Mouse (Mus musculus) ES-Bruce4 (cell line): ENCODE measurements at regions not wholly inside any gene's neighbourhood (a gene's known extent, or its start where the extent isn't known, plus 50 kb on each side); places are given as distances from the start of the nearest gene placed in this dataset.

ENCODE experiments used
- H3K27ac ChIP-seq: 2 replicates; pipeline ENCODE4 v1.5.1; 2012; ENCODE audit warnings: low read length, inconsistent platforms; ENCODE audit not compliant: insufficient read depth
- H3K27me3 ChIP-seq: 2 replicates; pipeline ENCODE4 v1.6.1; 2012; ENCODE audit warnings: mild to moderate bottlenecking, low read length, inconsistent platforms; ENCODE audit not compliant: control insufficient read depth, poor library complexity, insufficient read depth, severe bottlenecking
- H3K36me3 ChIP-seq: 2 replicates; pipeline ENCODE4 v1.6.1; 2012; ENCODE audit warnings: inconsistent platforms, mild to moderate bottlenecking, low read length, moderate library complexity; ENCODE audit not compliant: control insufficient read depth, poor library complexity, insufficient read depth, severe bottlenecking
- H3K4me1 ChIP-seq: one replicate; pipeline ENCODE4 v1.8.1; 2011; ENCODE audit warnings: low read length; ENCODE audit not compliant: control insufficient read depth, insufficient read depth
- H3K4me3 ChIP-seq: 2 replicates; pipeline ENCODE4 v1.5.1; 2011; ENCODE audit warnings: low read depth, mild to moderate bottlenecking, low read length
- H3K9ac ChIP-seq: 2 replicates; pipeline ENCODE4 v1.6.1; 2012; ENCODE audit warnings: low read depth, mild to moderate bottlenecking, inconsistent platforms; ENCODE audit not compliant: poor library complexity, severe bottlenecking
- H3K9me3 ChIP-seq: replicated peaks from 2 replicates; pipeline ENCODE4 v1.6.1; 2012; ENCODE audit warnings: mild to moderate bottlenecking, low read length, inconsistent platforms; ENCODE audit not compliant: control insufficient read depth, poor library complexity, insufficient read depth, severe bottlenecking
- CTCF ChIP-seq: IDR thresholded peaks from one replicate; pipeline ENCODE4 v1.8.1; 2011; ENCODE audit warnings: low read depth, low read length
- EP300 ChIP-seq: IDR thresholded peaks from 2 replicates; pipeline ENCODE4 v1.6.1; 2011; ENCODE audit warnings: low read depth, low read length; ENCODE audit not compliant: insufficient read depth
- POLR2A ChIP-seq: IDR thresholded peaks from one replicate; pipeline ENCODE4 v1.8.1; 2011; ENCODE audit warnings: low read length; ENCODE audit not compliant: insufficient read depth

- no peak overlapping the region for H3K9ac ChIP-seq
- TF ChIP-seq CTCF (no peak), POLR2A (no peak), EP300 (no peak)
- no peaks in the 10 kb centered on the region for H3K27me3 ChIP-seq
- H3K4me3 ChIP-seq = no peak overlapping the region
- no peaks in the 10 kb centered on the region for H3K36me3 ChIP-seq
- H3K27ac ChIP-seq = no peak overlapping the region
- H3K9me3 ChIP-seq = no peaks in the 10 kb centered on the region
- H3K4me1 ChIP-seq = no peaks in the 10 kb centered on the region
Measured at GRCm38 (mm10) chr10:84111502-84111901, 328.9 kb downstream of the Nuak1 start.

GRCm38 (mm10) chr10:84111909-84112308, 328.5 kb downstream of the Nuak1 start:
- Histone ChIP-seq H3K9me3 (no peaks in the 10 kb centered on the region), H3K4me1 (no peaks in the 10 kb centered on the region), H3K9ac (no peak overlapping the region), H3K27me3 (no peaks in the 10 kb centered on the region), H3K27ac (no peak overlapping the region), H3K36me3 (no peaks in the 10 kb centered on the region), H3K4me3 (no peak overlapping the region)
- TF ChIP-seq CTCF (no peak), EP300 (no peak), POLR2A (no peak)

DNA sequence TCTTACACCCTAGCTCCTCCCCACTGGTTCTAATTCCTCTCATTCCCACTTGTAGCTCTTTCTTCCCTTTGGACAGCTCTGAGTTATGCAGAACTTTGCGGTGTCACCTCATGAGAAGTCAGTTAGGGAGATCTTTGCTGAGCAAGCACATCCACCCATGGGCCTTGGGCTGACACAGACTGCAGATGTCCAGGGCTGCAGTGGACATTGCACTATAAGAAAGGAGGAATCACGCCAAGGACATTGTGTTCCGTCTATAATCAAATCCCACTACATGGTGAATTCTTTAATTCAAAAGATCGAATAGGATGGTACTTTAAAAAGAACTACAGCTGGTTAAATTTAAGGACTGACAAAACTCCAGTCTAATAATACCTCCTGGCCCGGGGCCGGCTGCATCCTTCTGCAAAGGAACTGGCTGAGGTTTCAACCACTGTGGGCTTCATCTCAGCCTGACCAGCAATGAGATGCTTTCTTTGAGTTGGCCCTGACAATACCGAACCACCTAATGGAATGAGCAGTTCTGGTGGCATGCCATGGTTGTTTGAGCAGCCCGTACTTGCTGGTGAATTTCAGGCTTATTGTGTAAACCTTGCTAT, 320.3 kb downstream of the Nuak1 start:
- no peaks in the 10 kb centered on the region for H3K36me3 ChIP-seq
- TF ChIP-seq CTCF (no peak), POLR2A (no peak), EP300 (no peak)
- no peak overlapping the region for H3K4me3 ChIP-seq
- H3K9me3 ChIP-seq = no peaks in the 10 kb centered on the region; the same call in 1 of the 2 replicates
- no peaks in the 10 kb centered on the region for H3K4me1 ChIP-seq
- no peak overlapping the region for H3K27ac ChIP-seq
- H3K9ac ChIP-seq = no peak overlapping the region
- H3K27me3 ChIP-seq = no peaks in the 10 kb centered on the region

GRCm38 (mm10) chr10:84137019-84137658, 303.3 kb downstream of the Nuak1 start:
- Histone ChIP-seq H3K4me3 (no peak overlapping the region), H3K4me1 (no peaks in the 10 kb centered on the region), H3K9ac (no peak overlapping the region), H3K36me3 (no peaks in the 10 kb centered on the region), H3K27ac (no peak overlapping the region), H3K27me3 (no peaks in the 10 kb centered on the region; the same call in 1 of the 2 replicates), H3K9me3 (no peaks in the 10 kb centered on the region)
- TF ChIP-seq POLR2A (no peak), EP300 (no peak), CTCF (no peak)

DNA sequence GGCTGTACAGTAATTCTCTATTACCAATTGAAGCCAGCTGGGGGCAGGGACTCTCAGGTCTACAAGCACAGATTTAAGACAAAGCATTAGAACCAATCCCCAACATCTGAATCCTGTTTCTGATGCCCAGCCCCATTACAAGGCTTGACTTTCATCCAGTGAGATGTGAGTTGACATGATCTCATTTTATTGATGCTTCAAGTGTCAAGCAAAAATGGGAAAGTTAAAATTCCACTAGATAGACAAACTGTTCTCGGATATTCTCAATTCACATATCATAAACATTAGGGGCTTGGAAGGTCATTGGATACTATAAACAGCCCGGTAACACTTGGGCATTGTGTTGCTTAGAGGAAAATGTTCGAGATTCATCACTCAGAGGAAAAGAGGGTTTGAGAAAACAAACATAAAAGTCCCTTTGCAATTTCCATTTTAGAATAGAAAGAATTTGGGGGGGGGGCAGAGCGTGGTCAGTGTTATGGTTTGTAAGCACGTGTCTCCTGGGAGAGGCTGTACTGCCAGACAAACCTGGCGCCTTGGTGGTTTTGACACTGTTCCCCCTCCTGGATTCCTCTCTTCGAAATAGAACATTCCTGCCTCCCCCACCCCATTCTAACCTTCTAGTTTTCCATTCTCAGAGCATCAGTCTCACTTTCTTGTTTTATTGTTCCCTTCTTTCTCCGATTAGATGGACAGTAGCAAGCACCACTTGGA, 297.5 kb downstream of the Nuak1 start:
- TF ChIP-seq EP300 (no peak), CTCF (no peak), POLR2A (no peak)
- Histone ChIP-seq H3K4me3 (no peak overlapping the region), H3K9ac (no peak overlapping the region), H3K9me3 (no peaks in the 10 kb centered on the region), H3K27ac (no peak overlapping the region), H3K27me3 (no peaks in the 10 kb centered on the region), H3K4me1 (no peaks in the 10 kb centered on the region), H3K36me3 (no peaks in the 10 kb centered on the region)
